Mouse (Mus musculus): Measurements from ENCODE around the gene Pimreg. TPM values are rescaled to one million over a fixed set of nuclear protein-coding genes. Genes with fewer than 3 reads are reported as not detected.

The Pimreg gene
- total RNA-seq, 2 experiments from 2014 or later: 2.0 to 6.5 TPM

- no peak for ATAC-seq (replicated peaks; ENCODE audit: low FRiP score, poor library complexity, severe bottlenecking)
These were observed 15.3 kb upstream of the Pimreg start for GRCm38 (mm10) chr11:72026516-72026915.

GRCm38 (mm10) chr11:72027836-72028235 lies 14.0 kb upstream of the Pimreg start:
- no peak for ATAC-seq (replicated peaks; ENCODE audit: low FRiP score, poor library complexity, severe bottlenecking)

- ATAC-seq (replicated peaks; ENCODE audit: low FRiP score, poor library complexity, severe bottlenecking): no peak
These were observed 12.7 kb upstream of the Pimreg start for GRCm38 (mm10) chr11:72029143-72029542.

- no peak for ATAC-seq (replicated peaks; ENCODE audit: low FRiP score, poor library complexity, severe bottlenecking)
These were observed 10.5 kb upstream of the Pimreg start for GRCm38 (mm10) chr11:72031353-72031752.

- no peak for ATAC-seq (replicated peaks; ENCODE audit: low FRiP score, poor library complexity, severe bottlenecking)
These were observed 9.7 kb upstream of the Pimreg start for GRCm38 (mm10) chr11:72032091-72032490.

- ATAC-seq (replicated peaks; ENCODE audit: low FRiP score, poor library complexity, severe bottlenecking): no peak
These were observed 9.2 kb upstream of the Pimreg start for GRCm38 (mm10) chr11:72032589-72032988.

- no peak for ATAC-seq (replicated peaks; ENCODE audit: low FRiP score, poor library complexity, severe bottlenecking)
These were observed 4.4 kb upstream of the Pimreg start, which contains the start of gene Aipl1 for GRCm38 (mm10) chr11:72037409-72037808. Aipl1 (minus strand) TSS chr11:72037509.

- ATAC-seq (replicated peaks; ENCODE audit: low FRiP score, poor library complexity, severe bottlenecking): no peak
These were observed 3.8 kb upstream of the Pimreg start for GRCm38 (mm10) chr11:72037996-72038395.

GRCm38 (mm10) chr11:72039599-72040386 lies 2.0 kb upstream of the Pimreg start:
- no peak for ATAC-seq (replicated peaks; ENCODE audit: low FRiP score, poor library complexity, severe bottlenecking)

- no peak for ATAC-seq (replicated peaks; ENCODE audit: low FRiP score, poor library complexity, severe bottlenecking)
These were observed 503 bp upstream of the Pimreg start for GRCm38 (mm10) chr11:72041290-72041767.

GRCm38 (mm10) chr11:72042631-72043030 lies 799 bp downstream of the Pimreg start:
- no peak for ATAC-seq (replicated peaks; ENCODE audit: low FRiP score, poor library complexity, severe bottlenecking)

GRCm38 (mm10) chr11:72044231-72044630 lies 2.4 kb downstream of the Pimreg start:
- no peak for ATAC-seq (replicated peaks; ENCODE audit: low FRiP score, poor library complexity, severe bottlenecking)

GRCm38 (mm10) chr11:72048730-72049129 lies 6.9 kb downstream of the Pimreg start:
- ATAC-seq (replicated peaks; ENCODE audit: low FRiP score, poor library complexity, severe bottlenecking): no peak

- no peak for ATAC-seq (replicated peaks; ENCODE audit: low FRiP score, poor library complexity, severe bottlenecking)
These were observed 7.4 kb downstream of the Pimreg start for GRCm38 (mm10) chr11:72049171-72049759.

GRCm38 (mm10) chr11:72050168-72050894 lies 8.5 kb downstream of the Pimreg start:
- ATAC-seq (replicated peaks; ENCODE audit: low FRiP score, poor library complexity, severe bottlenecking): no peak

GRCm38 (mm10) chr11:72050895-72051858 lies 9.3 kb downstream of the Pimreg start:
- no peak for ATAC-seq (replicated peaks; ENCODE audit: low FRiP score, poor library complexity, severe bottlenecking)

GRCm38 (mm10) chr11:72052221-72052620 lies 10.4 kb downstream of the Pimreg start:
- ATAC-seq (replicated peaks; ENCODE audit: low FRiP score, poor library complexity, severe bottlenecking): no peak

- no peak for ATAC-seq (replicated peaks; ENCODE audit: low FRiP score, poor library complexity, severe bottlenecking)
These were observed 10.8 kb downstream of the Pimreg start for GRCm38 (mm10) chr11:72052636-72053035.

- no peak for ATAC-seq (replicated peaks; ENCODE audit: low FRiP score, poor library complexity, severe bottlenecking)
These were observed 13.3 kb downstream of the Pimreg start for GRCm38 (mm10) chr11:72055176-72055575.
